Mouse (Mus musculus) left cerebral cortex, postnatal 4 days (tissue): Measurements from ENCODE around the gene Usp43. TPM values are rescaled to one million over a fixed set of nuclear protein-coding genes. Genes with fewer than 3 reads are reported as not detected.
A peak's percentile ranks its signal among the peaks of the same experiment; 100 is the strongest.

ENCODE experiments used
- DNase-seq: peaks from one replicate; pipeline ENCODE4 v3.0.0-alpha.2; 2022
- intact Hi-C: fragments of 180-260 bp; cut with DNase I; formaldehyde crosslinking; loops from one replicate; pipeline ENCODE4 v1.15.1; 2025
- total RNA-seq, 2 experiments: library from RNA; stranded (reverse); gene quantifications; 2 replicates each; pipeline ENCODE4 v1.2.3; 2021

The Usp43 gene
- 10 to 100 TPM; 32.2 to 33.3 TPM for total RNA-seq

DNA sequence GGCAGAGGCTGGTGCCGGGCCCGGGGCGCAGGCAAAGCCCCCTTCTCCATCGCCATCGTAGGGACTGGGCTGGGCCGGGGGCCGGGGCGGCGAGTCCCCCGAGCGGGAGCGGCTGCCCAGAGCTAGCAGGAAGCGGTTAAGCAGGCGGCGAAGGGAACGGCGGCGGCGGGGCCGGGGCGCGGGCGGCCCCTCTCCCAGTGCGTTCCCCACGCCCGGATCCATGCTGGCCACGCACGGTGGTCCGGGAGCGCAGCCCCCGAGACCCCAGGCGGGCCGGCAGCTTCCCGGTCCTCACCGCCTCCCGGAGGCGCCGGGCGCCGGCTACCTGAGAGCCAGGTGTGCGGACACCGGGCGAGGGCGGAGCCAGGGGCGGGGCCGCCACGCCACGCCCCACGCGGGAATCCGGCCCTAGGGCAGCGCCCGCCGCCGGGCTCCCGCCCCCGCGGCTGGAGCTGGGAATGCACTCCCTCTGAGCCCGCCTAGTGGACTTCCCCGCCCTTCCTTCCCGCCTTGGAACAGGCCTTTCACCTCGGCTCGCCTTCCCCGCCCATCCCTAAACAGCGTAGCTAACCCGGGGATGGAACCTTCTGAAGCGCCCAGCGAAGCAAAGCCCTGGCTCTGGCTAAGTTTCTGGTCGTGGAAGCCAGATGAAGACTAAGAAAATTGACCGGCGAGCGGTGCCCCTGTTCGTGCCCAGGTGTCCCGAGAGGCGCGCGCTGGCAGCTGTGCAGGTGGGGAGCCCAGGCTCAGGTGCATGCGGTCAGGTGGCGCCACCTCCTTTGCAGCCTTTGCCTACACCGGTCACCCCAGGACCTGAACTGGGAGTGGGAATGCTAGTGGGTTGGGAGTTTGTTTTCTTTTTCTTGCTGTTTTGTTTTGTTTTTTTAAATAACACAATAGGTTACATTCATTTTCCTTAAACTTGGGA, at the start of gene Usp43:
Gene Usp43, minus strand, starts transcription at position 327 of the 928 bp plus-strand sequence.
- intact Hi-C loops = loop anchor here (5.0 kb wide), 1 partner anchor 100 kb away; no protein-coding TSS in a partner anchor
- peak; percentile 24 for DNase-seq

DNA sequence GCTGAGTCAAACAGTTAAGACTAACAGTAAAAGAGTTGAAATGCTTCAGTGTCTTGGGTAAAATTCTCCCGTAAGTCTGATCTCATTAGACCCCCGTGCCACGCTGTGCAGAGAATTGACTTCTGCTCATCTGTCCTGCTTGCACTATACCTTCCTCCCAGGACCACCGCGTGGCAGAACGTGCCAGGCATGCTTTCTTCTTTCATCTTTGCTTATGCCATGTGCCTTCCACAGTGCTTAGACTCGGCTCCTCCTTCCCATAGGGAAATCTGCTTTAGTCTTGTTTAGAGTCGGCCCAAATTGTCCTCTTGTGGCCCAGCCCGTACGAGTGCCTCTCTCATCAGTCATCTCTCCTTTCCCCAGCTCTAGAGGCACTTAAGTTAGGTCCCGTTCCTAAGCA, 45.9 kb upstream of the Usp43 start:
- intact Hi-C loops = loop anchor here (5.0 to 10.0 kb wide), 2 partner anchors 41 to 153 kb away; no protein-coding TSS in a partner anchor
- DNase-seq = no peak

DNA sequence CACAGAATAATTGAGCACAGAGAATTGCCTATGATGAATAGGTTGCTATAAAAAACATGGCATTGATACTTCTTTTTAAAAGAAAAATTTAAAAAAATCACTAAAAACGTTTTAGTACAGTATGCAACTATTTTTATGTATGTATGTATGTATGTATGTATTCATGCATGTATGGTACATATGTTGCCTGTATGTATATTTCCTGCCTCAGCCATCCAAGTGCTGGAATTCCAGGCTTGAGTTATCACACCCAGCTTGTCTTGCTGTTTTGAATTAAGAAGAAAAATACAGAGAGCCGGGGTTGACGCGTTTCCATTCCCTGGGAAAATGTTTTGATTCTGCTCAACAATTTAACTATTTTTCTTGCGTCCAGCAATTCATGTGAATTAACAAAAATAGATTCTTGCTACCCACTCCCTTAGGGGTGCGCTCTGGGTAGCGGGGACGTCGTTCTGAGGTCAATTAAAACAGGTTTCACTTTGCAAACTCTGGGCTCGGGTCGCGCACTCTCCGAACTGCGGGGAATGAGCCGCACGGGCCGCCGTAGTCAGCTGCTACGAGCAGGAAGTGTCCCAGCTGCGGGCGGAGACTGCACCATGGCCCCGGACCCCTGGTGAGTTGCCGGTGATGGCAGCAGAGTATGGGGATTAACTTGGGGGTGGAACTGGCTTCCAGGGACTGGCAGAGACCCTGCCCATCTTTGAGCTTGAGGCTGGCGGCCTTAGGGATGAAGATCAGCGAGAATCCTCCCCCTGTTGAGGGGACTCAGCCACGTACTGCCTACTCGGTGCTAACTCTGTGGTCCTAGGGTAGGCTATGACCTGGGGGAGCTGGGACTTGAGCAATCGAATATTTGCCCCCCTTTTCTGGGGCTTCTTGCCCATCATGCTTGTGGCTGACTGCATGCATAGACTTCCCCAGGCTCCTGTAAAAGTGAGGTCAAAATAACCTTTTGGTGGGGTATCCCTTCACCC, 44.2 kb upstream of the Usp43 start, which contains the start of gene Stx8:
Gene Stx8, plus strand, starts transcription at position 289 of the 974 bp plus-strand sequence.
- intact Hi-C loops = loop anchor here (5.0 to 10.0 kb wide), 2 partner anchors 39 to 151 kb away; no protein-coding TSS in a partner anchor
- peak; percentile 94 for DNase-seq

DNA sequence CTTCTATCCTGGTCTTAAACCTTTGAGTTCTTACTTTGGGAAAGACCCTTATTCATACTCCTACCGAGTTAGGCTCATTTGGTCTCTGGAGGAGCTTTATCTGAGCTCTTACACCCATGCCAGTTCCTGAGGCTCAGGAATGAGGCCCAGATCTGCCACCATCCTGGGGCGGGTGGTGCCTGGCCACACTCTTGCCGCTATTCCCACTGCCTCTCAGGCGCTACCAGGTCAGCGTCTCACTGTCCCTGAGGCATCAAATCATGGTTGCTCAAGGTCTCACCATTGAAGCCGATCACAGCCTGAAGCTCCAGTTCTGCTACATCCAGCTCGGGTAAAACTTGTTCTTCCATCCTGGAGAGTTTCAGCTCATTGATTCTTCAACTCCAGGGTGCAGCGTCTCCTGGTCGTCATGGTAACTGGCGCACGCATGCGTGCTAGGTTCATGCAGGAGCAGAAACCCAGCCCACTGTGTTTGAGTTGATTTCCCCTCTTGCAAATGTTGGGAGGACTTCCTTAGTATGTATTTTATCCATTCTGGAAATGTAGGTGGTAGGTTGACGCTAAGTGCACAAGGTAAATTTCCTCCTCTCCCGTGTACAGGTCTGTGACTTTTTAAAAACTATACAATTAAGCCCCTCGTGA, 43.4 kb upstream of the Usp43 start, which contains the start of gene Cfap52:
Gene Cfap52, minus strand, starts transcription at position 410 of the 642 bp plus-strand sequence.
- peak; percentile 85 for DNase-seq
- intact Hi-C loops = loop anchor here (5.0 to 10.0 kb wide), 2 partner anchors 38 to 151 kb away; no protein-coding TSS in a partner anchor

DNA sequence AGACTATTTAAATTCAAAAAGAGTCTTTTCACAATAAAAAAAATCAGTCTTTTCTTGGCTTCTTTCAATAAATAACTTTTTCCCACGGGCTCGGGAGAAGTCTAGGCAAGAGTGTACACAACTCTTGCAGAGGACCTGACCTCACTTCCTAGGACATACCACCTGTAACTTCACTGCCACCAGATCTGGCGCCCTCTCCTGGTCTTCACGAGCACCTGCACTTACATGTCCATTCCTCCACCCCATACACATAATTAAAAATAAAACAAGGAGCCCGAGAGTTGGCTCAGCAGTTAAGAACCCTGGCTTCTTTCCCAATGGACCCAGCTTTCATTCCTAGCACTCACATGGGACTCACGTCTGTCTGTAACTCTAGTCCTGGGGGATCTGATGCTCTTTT, 42.2 kb upstream of the Usp43 start:
- intact Hi-C loops = loop anchor here (10.0 kb wide), 1 partner anchor 149 kb away; no protein-coding TSS in a partner anchor
- no peak for DNase-seq

DNA sequence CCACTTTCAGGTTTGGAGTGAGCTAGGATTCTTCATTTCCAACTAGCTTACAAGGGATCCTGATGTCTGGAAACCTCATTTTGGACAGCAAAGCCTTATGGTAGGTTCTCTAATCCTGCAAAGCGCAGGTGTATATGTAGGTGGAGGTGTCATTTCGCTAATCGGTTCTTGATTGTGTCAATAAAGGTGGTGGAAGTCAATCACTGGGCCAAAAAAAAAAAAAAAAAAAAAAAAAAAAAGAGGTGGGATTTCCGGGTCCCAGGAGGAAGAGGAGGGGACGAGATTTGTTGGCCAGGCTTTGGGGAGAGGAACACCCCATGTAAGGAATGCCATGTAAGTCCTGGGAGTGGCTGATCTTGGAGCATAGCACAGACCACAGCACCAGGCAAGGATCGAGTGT, 32.5 kb upstream of the Usp43 start:
- intact Hi-C loops = no loop called here
- no peak for DNase-seq

DNA sequence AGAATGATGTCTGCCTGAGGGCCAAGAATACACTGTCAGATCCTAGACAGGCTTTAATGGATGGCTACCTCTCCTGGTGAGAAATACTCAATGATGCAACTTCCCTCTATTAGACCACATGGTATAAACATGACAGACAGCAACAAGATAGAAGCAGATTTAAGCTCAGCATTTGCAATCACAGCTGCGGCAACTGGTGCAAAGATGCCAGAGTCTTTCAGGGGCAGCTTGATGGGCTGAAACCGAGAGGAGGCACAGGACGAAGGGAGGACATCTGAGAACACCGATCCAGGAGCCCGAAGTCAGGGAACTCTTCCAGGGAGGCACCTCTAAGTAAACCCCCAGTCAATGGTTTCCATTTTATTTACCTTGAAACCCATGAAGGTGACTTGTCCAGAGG, 31.7 kb upstream of the Usp43 start:
- DNase-seq = no peak

DNA sequence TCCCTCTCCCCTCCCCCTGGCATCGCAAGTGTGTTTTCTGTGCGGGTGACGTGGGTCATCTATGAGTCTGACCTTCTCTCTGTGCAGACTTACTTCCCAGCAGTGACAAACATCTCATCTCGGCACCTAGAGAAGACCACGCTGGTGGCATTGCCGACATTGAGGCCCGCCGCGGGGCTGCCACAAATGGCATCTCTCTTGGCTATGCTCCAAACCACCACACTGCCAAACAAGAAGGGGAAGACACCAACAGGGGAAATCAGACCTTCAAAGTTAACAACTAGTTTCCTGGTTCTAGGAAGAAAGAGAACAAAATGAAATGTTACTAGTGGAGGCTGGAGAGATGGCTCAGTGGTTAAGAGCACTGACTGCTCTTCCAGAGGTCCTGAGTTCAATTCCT, 27.5 kb upstream of the Usp43 start:
- intact Hi-C loops = no loop called here

More for the DNA sequence above, 31.7 kb upstream of the Usp43 start:
- intact Hi-C loops = no loop called here

DNA sequence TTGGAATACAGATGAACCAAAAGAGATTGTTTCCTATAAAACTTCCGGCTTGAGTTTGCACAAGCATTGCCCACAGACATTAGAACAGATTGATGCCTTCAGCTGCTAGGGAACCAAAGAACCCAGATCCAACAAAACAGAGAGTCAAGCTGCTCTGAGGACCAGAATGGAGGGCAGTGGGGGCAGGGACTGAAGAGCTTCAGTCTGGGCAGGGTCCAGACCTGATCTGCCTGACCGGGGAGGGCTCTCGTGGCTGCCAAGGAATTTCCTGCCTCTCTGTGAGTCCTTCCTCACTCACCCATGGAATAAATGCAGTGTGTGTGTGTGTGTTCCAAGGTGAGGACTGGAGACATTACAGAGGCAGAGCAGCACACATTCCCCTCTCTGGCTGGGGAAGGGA, 26.3 kb upstream of the Usp43 start:
- intact Hi-C loops = no loop called here
- no peak for DNase-seq

More for the DNA sequence above, 27.5 kb upstream of the Usp43 start:
- DNase-seq = peak; percentile 20

DNA sequence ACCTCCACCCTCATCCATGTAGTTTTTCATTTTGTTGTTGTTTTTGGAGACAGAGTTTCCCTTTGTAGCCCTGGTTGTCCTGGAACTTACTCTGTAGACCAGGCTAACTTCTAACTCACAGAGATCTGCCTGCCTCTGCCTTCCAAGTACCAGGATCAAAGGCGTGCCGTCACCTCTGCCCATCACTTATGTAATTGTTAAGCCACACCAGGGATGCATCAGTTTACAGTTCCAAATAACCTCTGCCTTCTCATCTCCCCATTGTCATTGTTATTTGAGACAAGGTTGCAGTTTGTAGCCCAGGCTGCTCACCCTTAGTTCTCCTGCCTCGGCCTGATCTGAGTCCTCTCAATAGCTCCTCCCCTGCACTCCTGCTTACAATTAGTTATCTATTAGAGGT, 10.2 kb upstream of the Usp43 start:
- intact Hi-C loops = no loop called here

DNA sequence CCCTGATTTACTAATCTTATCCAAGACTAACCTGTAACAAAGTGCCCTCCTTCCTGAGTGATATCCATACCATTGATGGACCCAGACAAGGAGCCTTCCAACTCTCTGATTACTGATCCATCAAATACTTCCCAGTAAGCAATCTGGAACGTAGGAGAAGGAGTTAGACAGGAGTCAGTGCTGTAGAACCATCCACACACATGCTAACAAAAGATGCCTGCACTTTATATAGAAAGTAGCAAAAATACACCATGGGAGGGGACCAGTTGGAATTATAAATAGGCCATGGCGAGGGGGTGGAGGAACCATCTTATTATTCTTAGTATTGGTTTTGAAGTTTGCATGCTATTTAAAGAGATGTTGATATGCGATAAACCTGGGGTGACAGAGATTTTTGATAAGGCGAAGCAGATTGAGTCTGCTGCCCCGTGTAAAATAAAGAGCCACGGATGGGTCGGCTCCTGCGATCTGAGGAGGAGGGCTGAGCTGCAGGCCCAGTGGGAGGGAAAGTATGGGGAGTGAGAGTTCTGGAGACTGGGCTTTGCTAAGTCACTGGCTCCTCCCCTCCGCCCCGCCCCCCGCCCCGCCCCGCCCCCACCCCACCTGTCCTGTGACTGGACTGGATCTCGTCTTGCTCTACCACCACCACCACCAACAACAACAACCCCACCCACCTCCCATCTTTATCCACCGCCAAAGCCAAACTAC, 4.5 kb upstream of the Usp43 start:
- DNase-seq = no peak
- intact Hi-C loops = loop anchor here (5.0 kb wide), 1 partner anchor 41 kb away; the partner anchor contains the start of genes Cfap52 and Stx8

More for the DNA sequence above, 10.2 kb upstream of the Usp43 start:
- DNase-seq = no peak

DNA sequence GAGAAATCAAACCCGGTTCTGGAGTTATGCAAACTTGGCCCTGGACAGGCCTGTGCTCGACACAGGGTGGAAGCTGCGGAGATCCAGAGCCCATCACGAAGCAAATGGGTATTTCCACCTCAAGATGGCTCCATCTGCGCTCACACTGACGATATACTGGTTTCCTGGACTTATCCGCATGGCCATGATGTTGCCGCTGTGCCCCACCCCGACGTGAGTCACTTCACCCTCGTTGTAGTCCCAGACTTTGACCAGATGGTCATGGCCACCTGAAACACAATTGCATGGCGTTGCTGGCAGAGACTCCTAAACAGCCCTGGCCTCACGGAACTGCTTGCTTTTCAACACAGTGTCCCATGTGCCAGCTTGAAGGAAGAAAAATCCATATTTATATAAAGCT, 3.0 kb upstream of the Usp43 start:
- intact Hi-C loops = loop anchor here (5.0 kb wide), 2 partner anchors 42 to 103 kb away; partner anchors contain the start of genes Cfap52 and Stx8
- DNase-seq = no peak

DNA sequence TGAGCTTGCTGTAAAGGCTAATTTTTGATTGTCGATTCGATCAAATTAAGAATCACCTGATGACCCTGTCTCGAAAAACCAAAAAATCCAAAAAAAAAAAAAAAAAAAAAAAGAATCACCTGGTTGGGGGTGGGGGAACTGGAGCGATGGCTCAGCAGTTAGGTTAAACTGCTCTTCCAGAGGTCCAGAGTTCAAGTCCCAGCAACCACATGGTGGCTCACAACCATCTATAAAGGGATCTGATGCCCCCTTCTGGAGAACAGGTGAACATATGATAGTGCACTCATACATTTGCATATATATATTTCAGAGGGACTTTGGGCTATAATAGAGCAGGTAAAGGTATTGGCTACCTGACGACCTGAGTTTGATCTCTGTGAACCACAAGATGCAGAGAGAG, 1.8 kb upstream of the Usp43 start:
- intact Hi-C loops = loop anchor here (5.0 kb wide), 1 partner anchor 101 kb away; no protein-coding TSS in a partner anchor

DNA sequence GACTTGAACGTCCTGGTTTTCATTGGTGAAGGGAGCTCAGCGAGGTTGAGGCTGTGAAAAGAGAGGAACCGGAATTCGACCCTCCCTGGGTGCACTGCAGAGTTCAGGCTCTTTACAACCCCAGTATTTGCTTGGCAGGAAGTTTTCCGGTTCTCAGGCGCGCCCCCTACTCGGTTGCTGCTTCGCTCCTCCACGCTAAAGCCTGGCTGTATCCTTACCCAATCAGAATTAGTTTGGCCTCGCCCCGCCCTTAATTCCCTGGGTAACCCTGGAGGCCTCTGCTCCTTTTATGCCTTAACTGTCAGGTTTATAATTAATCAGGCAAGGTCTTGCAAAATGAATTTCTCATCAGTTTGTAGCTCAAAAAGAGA, 787 bp upstream of the Usp43 start:
- DNase-seq = peak; percentile 70
- intact Hi-C loops = loop anchor here (5.0 kb wide), 1 partner anchor 100 kb away; no protein-coding TSS in a partner anchor

More for the DNA sequence above, 1.8 kb upstream of the Usp43 start:
- DNase-seq = no peak

DNA sequence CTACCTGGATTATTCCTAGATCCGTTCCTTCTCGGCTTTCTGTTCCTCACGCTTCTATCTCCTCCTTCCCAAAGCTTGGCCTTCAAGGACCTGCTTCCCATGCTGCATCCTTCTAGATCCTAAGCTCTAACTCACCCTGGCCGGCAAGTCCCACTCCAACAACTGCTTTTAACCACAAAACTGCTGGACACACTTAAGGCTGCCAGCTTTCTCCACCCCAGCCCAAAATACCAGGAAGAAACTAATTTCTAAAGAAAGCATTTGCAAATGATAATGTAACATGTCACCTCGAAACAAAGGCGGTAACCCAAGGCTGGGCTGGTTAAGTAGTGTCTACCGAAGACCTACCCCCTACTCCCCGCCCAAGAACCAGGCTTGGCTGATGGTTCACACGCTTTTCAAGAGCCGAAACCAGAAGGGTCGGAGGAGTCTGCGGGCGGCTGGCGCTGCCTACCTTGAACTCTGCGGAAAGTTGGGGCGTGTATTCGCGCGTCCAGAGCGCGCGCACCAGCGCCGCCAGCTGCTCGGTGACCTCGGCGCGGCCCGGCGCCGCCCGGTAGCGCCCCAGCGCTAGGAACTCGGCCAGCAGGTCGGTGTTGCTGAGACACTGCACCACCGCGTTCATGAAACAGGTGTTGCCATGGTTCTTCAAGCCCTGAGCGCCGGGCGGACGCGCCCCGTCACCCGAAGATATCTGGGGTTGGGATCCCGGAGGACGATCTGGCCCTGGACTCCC, 694 bp downstream of the Usp43 start:
- DNase-seq = peak; percentile 9
- intact Hi-C loops = loop anchor here (5.0 kb wide), 1 partner anchor 99 kb away; no protein-coding TSS in a partner anchor

DNA sequence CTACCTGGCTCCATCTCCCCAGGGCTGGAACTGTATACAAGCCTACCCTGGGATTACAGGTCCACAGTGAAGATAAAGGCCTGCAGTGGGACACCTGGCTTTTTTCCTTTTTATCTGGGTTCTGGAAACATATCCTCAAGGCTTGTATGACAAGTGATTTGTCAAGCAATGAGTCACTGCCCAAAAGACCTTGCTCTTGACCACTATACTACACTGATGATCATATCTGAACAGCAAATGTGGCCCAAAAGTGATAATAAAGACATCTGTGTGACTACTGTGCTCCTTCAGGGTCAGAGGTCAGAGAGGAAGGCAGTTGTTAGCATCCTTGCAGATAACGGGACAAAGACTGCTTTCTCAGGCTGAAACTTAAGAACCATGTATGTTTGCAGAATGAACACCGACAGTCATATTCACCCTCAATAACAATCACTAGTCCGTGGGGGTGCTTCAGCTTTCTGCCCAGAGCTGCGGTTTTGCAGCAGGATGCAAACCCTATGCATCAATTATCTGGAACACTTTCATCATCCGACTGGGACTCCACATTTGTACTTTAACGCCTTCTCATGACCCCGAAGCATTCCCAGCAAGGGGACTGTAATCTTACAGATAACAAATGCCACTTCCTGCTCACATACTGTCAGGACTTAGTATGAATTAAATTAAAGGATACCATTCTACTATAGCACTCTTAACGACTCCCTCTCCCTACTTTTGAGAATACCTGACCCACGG, 1.6 kb downstream of the Usp43 start:
- DNase-seq = no peak
- intact Hi-C loops = loop anchor here (5.0 kb wide), 1 partner anchor 98 kb away; no protein-coding TSS in a partner anchor

DNA sequence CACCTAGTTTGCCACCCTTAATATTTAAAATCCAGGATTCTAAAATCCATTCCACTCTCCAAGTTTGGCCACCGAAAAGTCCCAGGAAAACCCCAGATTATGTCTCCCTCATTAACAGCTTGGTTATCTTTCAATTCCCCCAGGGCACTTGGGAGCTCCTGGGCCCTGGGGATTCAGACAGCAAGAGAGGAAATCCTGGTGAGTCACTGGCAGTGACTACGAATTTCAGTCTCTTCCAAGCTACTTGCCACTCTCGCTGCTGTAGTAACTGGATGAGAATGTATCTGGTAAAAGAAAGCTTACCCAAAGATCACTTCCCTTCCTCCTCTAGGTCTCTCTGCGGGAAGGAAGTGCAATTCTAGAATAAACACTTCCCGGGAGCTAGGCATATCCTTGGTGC, 2.4 kb downstream of the Usp43 start:
- intact Hi-C loops = no loop called here
- no peak for DNase-seq

DNA sequence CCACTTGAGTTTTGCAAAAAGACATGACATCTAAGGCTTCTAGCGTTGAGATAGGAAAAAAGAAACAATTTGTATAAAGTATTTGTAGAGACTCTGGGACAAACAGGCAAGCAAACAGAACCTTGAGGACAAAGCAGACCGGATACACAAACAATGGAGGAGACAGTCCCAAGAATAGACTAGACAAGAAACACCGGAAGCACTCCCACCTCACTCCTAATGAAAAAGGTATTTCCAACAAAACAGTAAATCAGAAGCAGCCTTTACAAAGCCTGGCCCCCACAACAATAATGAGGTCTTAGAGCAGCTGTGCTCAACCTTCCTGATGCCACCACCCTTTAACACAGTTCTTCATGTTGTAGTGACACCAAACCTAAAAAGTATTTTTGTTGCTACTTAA, 4.8 kb downstream of the Usp43 start:
- no peak for DNase-seq
- intact Hi-C loops = no loop called here
